Mouse (Mus musculus) urinary bladder, adult 18-20 months (tissue): ENCODE measurements around the gene Fen1.

ENCODE experiments used
- DNase-seq, 2 experiments: peaks; one replicate each; pipeline ENCODE4 v3.0.0; 2022; ENCODE audit warnings: low spot score in 2 of 2, mixed read lengths in 2 of 2

Fen1 gene

GRCm38 (mm10) chr19:10203848-10204615 is at the start of gene Fen1, which contains the start of gene Tmem258:
Gene Fen1 (minus strand): TSS chr19:10204169.
Gene Tmem258 (plus strand): TSS chr19:10204014.
- peak; percentile 85 to 94 for DNase-seq

DNA sequence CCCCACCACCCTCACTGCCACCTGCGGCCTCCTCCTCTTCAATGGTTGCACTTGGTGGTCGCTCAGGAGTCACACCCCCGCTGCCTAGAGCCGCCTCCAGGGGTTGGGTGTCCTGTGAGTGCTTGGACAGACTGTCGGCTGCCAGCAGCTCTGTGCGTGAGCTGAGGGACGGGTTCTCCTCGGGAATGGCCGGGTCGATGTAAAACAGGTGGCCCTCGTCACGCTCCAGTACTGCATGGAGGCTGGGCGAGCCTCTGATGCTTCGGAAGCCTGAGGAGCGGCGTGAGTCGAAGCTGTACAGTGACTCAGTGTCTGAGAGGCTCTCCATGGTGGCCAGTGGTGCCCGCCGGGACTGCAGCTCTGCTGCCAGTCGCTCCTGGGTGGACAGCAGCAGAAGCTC is 44.2 kb upstream of the Fen1 start:
- DNase-seq = no peak

- no peak for DNase-seq
Observed at GRCm38 (mm10) chr19:10247165-10247564, 43.2 kb upstream of the Fen1 start.

DNA sequence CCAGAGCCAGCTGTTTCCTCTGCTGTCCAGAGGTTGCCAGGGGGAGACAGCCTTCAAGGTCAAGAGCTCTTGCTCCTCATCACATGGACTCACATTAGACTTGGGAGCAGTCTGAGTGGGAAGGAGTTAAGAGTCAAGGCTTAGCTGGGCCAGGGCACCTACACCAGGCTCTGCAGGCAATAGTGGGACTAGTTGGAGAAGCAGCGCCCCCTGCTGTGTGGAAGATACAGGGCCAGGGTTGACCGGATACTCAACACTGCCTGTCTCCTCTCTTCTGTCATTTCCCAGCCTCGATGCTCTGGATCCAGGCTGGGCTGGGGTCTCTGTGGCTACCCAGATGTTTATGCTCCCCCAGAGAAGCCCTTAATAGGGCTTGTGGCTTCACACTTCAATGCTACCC is 40.2 kb upstream of the Fen1 start:
- no peak for DNase-seq

DNA sequence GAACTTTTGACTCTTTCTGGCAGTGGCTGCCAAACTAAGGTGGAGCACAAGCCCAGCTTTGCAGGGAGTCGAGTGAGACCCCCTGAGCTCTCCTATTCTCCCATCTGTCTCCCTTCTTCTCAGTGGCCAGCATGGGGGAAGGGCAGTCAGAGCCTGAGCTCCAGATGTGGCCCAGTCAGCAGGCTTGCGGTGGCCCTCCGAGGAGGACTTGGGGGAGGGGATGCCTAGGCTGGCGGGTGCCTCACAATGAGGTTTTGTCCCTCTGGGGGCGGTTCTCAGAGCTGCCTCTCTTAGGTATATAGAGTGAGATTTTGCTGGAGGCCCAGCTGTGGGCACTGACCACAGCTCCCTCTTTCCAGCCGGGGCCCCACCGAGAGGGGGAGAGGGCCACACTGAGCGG is 38.9 kb upstream of the Fen1 start:
- no peak for DNase-seq

- DNase-seq = peak; percentile 73 to 76
Observed at GRCm38 (mm10) chr19:10240654-10241305, 36.8 kb upstream of the Fen1 start, which contains the start of gene Myrf. Gene Myrf (minus strand): TSS chr19:10240748.

- DNase-seq = no peak
Observed at GRCm38 (mm10) chr19:10239975-10240653, 36.1 kb upstream of the Fen1 start.

GRCm38 (mm10) chr19:10239419-10239818 is 35.5 kb upstream of the Fen1 start:
- no peak for DNase-seq

DNA sequence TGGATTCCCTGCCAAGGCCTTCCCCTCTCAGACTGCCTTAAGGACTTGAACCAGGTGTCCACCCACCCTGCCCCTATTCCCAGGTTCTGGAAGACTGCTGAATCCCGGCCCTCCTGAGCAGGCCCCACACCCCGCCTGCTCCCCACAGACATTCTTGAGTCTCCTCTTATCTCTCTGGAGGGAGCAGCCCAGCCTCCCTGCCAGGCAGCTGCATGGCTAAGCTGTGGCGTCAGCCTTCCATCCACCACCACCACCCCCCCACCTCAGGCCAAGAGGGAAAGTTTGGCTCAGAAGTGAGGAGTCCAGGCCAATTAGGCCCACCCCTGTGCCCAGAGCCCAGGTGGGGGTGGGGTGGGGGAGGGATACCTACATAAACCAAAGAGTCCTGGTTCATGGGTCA is 34.5 kb upstream of the Fen1 start:
- peak in 1 of 2 experiments; percentile 32 for DNase-seq

- DNase-seq = no peak
Observed at GRCm38 (mm10) chr19:10235784-10236565, 32.0 kb upstream of the Fen1 start.

DNA sequence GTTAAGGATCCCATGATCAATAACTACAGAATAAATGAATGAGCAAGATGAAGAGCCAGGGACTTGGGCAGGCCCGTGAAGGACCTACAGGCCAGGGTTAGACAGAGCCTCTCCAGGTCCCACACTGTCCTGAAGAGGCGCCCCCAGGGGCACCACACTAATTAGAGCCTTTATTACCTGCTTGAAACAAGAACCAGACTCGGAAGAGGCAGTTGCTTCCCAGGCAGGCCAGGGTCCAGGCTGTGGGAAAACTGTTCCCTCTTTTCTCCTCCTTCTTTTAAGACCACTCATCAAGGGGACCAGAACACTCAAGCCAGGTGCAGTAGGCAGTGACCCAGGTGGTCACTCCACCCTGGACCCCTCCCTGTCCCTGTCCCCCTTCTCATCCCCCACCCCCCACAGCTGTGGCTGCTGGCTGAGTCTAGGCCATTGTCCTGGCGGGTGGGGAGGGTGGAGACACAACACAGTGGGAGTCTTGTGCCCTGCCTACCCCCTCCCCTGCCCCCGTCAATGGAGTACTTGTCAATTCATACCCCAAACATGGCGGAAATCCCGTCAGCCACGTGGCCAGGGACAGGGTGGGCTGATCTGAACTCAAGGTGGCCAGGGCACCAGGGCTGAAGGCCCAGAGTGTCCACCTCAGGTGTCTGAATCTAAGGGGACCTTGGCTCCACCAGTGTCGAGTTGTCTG is 28.5 kb upstream of the Fen1 start:
- DNase-seq = no peak

GRCm38 (mm10) chr19:10231871-10232270 is 27.9 kb upstream of the Fen1 start:
- no peak for DNase-seq

GRCm38 (mm10) chr19:10231016-10231415 is 27.0 kb upstream of the Fen1 start:
- DNase-seq = no peak

DNA sequence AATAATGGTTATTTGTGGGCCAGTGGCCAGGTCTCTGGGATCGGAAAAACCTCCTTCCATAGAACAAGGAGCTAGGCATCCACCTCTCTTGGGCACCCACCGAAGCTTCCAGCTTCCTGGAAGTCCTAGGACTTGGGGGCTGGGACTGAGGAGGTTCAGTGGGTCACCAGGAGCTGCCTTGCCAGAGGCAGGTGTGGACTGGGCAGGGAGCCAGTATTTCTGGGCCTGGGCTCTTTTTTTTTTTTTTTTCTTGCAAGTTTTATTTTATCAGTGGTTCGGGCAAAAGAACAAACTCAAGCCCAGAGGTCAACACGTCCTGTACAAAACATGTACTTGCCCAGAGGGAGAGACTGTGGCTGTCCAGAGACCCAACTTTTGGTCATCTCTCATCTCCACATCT is 21.8 kb upstream of the Fen1 start:
- no peak for DNase-seq

GRCm38 (mm10) chr19:10224637-10225453 is 20.9 kb upstream of the Fen1 start:
- no peak for DNase-seq

GRCm38 (mm10) chr19:10223561-10223960 is 19.6 kb upstream of the Fen1 start:
- DNase-seq = no peak

- no peak for DNase-seq
Observed at GRCm38 (mm10) chr19:10222656-10223055, 18.7 kb upstream of the Fen1 start.

DNA sequence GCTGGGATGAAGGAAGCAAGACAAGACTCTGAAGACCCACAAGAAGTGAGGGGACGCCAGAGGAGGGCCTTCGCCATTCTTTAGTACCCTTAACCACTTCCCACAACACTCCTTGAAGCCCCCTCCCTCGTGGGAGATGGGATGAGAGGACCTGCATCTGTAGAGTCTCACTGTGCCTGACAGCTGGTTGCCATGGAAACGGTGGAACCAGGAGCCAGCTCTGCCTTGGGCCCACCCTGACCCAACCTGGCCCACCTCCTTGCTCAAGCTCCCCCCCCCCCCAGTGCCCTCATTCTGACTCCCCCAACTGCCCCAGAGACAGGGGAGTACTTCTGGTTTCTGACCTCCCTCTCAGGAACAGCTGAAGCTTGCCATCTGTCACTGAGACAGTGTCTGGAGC is 17.6 kb upstream of the Fen1 start:
- no peak for DNase-seq

- DNase-seq = no peak
Observed at GRCm38 (mm10) chr19:10219593-10219992, 15.6 kb upstream of the Fen1 start.

DNA sequence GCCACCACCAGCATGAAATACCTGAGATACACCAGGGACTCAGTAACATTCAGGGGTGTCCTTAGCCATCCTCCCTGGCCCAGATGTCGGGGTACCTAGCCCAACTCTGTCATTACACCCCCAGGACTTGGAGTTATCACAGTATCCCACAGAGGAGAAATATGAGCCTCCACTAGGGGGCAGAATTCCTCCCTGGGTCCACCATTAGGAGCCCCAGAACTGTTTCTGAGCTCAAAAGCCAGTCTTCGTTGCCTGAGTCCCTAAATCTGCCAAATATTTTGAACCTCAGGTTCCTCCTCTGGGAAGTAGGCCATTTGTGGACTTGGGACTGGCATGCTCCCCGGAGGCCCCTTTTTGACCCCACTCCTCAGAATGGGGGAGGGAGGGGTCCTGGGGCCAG is 15.1 kb upstream of the Fen1 start:
- DNase-seq = no peak
